10 mouse cellular contexts compared by ENCODE assay signal in the genomic region with DNA sequence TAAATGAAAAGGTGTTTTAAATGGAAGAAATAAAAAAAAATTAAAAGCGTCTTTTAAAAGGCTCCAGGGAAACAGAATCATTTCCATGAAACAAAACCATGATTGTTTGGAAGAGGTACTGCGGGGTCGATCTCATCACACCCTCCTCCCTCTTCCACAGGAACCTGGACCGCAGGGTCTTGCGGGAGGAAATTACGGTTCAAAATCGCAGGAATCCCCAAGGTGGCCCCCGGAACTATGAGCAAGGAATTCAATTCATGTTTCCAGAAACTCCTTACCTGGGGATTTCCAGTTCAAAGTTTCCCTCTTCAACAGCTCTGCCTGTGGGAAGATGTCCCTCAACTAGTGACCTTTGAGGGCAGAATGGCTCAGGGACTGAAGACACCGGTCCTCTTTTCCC. TPM values are rescaled to one million over a fixed set of nuclear protein-coding genes. Genes with fewer than 3 reads are reported as not detected.
DNase-seq lines count a peak whose midpoint lies in the region; ATAC-seq lines count a peak whose summit lies in the region.
"Had no signal": no experiment of that assay in that cellular context is flagged by ENCODE, and none has a peak within 500 bp of the region (broad histone marks: within the 10 kb centered on the region; RNA-seq: fewer than 3 reads in every experiment).

No protein-coding gene starts in this region.

- 15% methylated on average over 9 of the region's 9 CpGs for WGBS in heart, embryonic 16.5 days
- WGBS in embryonic facial prominence, embryonic 13.5 days = 4% methylated on average over 9 of the region's 9 CpGs
- 4% methylated on average over 9 of the region's 9 CpGs for WGBS in hindbrain, embryonic 12.5 days
- WGBS in midbrain, embryonic 12.5 days = 3% methylated on average over 9 of the region's 9 CpGs

- H3K9ac ChIP-seq in heart, embryonic 16.5 days (ENCODE audit: low read length) = no peak overlapping the region
- H3K9ac ChIP-seq in embryonic facial prominence, embryonic 13.5 days = no peak overlapping the region
- H3K9ac ChIP-seq in hindbrain, embryonic 12.5 days = no peak overlapping the region
- H3K9ac ChIP-seq in midbrain, embryonic 12.5 days (replicated peaks) = peak overlapping the region; percentile 53

- ATAC-seq in heart, embryonic 16.5 days (replicated peaks; ENCODE audit: extremely low read depth, insufficient read depth, low FRiP score) = no peak
- no peak for ATAC-seq in embryonic facial prominence, embryonic 13.5 days (ENCODE audit: insufficient number of reproducible peaks, insufficient read depth, low FRiP score, low TSS enrichment, low read depth)
- no peak for ATAC-seq in hindbrain, embryonic 12.5 days (ENCODE audit: low FRiP score)
- ATAC-seq in midbrain, embryonic 12.5 days (ENCODE audit: low FRiP score, low read depth) = no peak
- no peak for ATAC-seq in cerebellum, adult (ENCODE audit: insufficient number of reproducible peaks, low FRiP score, low TSS enrichment)

- H3K27ac ChIP-seq in heart, embryonic 16.5 days (ENCODE audit: low read length) = no peak overlapping the region
- peak overlapping the region; percentile 72; the same call in 1 of the 2 replicates for H3K27ac ChIP-seq in embryonic facial prominence, embryonic 13.5 days
- peak overlapping the region; percentile 94 for H3K27ac ChIP-seq in hindbrain, embryonic 12.5 days
- H3K27ac ChIP-seq in midbrain, embryonic 12.5 days (replicated peaks) = peak overlapping the region; percentile 95

- DNase-seq in heart, adult 9 months (ENCODE audit: low spot score in 2 of 2) = no peak
- DNase-seq in left cerebral cortex, adult 18-20 months (ENCODE audit: low spot score in 2 of 2) = no peak
- no peak for DNase-seq in spleen, adult 18-20 months
- DNase-seq: cerebellum, adult 2 months had no signal

- H3K9me3 ChIP-seq in heart, embryonic 16.5 days (replicated peaks; ENCODE audit: control insufficient read depth, low read length) = no peaks in the 10 kb centered on the region
- H3K9me3 ChIP-seq in embryonic facial prominence, embryonic 13.5 days = no peaks in the 10 kb centered on the region
- no peaks in the 10 kb centered on the region for H3K9me3 ChIP-seq in hindbrain, embryonic 12.5 days (replicated peaks)
- no peaks in the 10 kb centered on the region for H3K9me3 ChIP-seq in midbrain, embryonic 12.5 days
- H3K9me3 ChIP-seq: megakaryocyte, embryonic 14.5 days had no signal

- peak overlapping the region; percentile 54 for H3K4me2 ChIP-seq in heart, embryonic 16.5 days (ENCODE audit: low read depth, low read length)
- H3K4me2 ChIP-seq in embryonic facial prominence, embryonic 13.5 days = peak overlapping the region; percentile 55
- H3K4me2 ChIP-seq in hindbrain, embryonic 12.5 days (replicated peaks) = peak overlapping the region; percentile 44; the same call in 1 of the 2 replicates
- H3K4me2 ChIP-seq in midbrain, embryonic 12.5 days (replicated peaks) = peak overlapping the region; percentile 51

- H3K4me1 ChIP-seq in heart, embryonic 16.5 days (ENCODE audit: control insufficient read depth, insufficient read depth, low read length) = peaks cover 13% of the 10 kb centered on the region
- peaks cover 67% of the 10 kb centered on the region for H3K4me1 ChIP-seq in embryonic facial prominence, embryonic 13.5 days
- peaks cover 66% of the 10 kb centered on the region for H3K4me1 ChIP-seq in hindbrain, embryonic 12.5 days
- peaks cover 72% of the 10 kb centered on the region for H3K4me1 ChIP-seq in midbrain, embryonic 12.5 days

- H3K36me3 ChIP-seq in heart, embryonic 16.5 days (ENCODE audit: control insufficient read depth, insufficient read depth) = no peaks in the 10 kb centered on the region
- no peaks in the 10 kb centered on the region for H3K36me3 ChIP-seq in embryonic facial prominence, embryonic 13.5 days
- no peaks in the 10 kb centered on the region for H3K36me3 ChIP-seq in hindbrain, embryonic 12.5 days
- no peaks in the 10 kb centered on the region for H3K36me3 ChIP-seq in midbrain, embryonic 12.5 days

- H3K27me3 ChIP-seq in heart, embryonic 16.5 days (ENCODE audit: control insufficient read depth, insufficient read depth, low read length) = peaks cover 10% of the 10 kb centered on the region
- peaks cover 14% of the 10 kb centered on the region for H3K27me3 ChIP-seq in embryonic facial prominence, embryonic 13.5 days
- peaks cover 36% of the 10 kb centered on the region for H3K27me3 ChIP-seq in hindbrain, embryonic 12.5 days
- H3K27me3 ChIP-seq in midbrain, embryonic 12.5 days = peaks cover 72% of the 10 kb centered on the region

- H3K4me3 ChIP-seq in heart, embryonic 16.5 days (ENCODE audit: low read length) = no peak overlapping the region; the same call in 1 of the 2 replicates
- H3K4me3 ChIP-seq in embryonic facial prominence, embryonic 13.5 days = no peak overlapping the region; the same call in 1 of the 2 replicates
- no peak overlapping the region for H3K4me3 ChIP-seq in hindbrain, embryonic 12.5 days
- no peak overlapping the region; the same call in 1 of the 2 replicates for H3K4me3 ChIP-seq in midbrain, embryonic 12.5 days
- H3K4me3 ChIP-seq: megakaryocyte, embryonic 14.5 days had no signal

RNA-seq across cellular contexts. Expression of a gene that starts 4.6 kb away (rescaled TPM):
- 0.20 and 0.24 TPM in 2 replicates for polyA plus RNA-seq in heart, embryonic 16.5 days (2015; fragmentation: Nextera tagmentation; extraction: Ambion mirVana)
- 0.83 TPM in 1 of 2 replicates, not detected in the other for polyA plus RNA-seq in embryonic facial prominence, embryonic 13.5 days (2015; fragmentation: Nextera tagmentation; extraction: Ambion mirVana)
- 1.0 and 1.5 TPM in 2 replicates for polyA plus RNA-seq in hindbrain, embryonic 12.5 days (2016; fragmentation: Nextera tagmentation; extraction: Ambion mirVana)
- polyA plus RNA-seq in midbrain, embryonic 12.5 days (2016; fragmentation: Nextera tagmentation; extraction: Ambion mirVana) = 0.64 and 1.0 TPM in 2 replicates
- 1 to 10 TPM in 1 of 2 experiments, under 1 TPM in 1; 0.67 to 1.2 TPM for total RNA-seq in left cerebral cortex, adult 18-20 months (2021)

RNA-seq across cellular contexts. Expression of a gene that starts 50.4 kb away (rescaled TPM):
- 0.30 and 0.89 TPM in 2 replicates for polyA plus RNA-seq in heart, embryonic 16.5 days (2015; fragmentation: Nextera tagmentation; extraction: Ambion mirVana)
- 11.5 and 14.3 TPM in 2 replicates for polyA plus RNA-seq in embryonic facial prominence, embryonic 13.5 days (2015; fragmentation: Nextera tagmentation; extraction: Ambion mirVana)
- 14.8 and 17.6 TPM in 2 replicates for polyA plus RNA-seq in hindbrain, embryonic 12.5 days (2016; fragmentation: Nextera tagmentation; extraction: Ambion mirVana)
- 8.6 and 9.1 TPM in 2 replicates for polyA plus RNA-seq in midbrain, embryonic 12.5 days (2016; fragmentation: Nextera tagmentation; extraction: Ambion mirVana)
- 10 to 100 TPM in 1 of 2 experiments, 1 to 10 TPM in 1; 7.8 to 10.3 TPM for total RNA-seq in left cerebral cortex, adult 18-20 months (2021)
